Mouse (Mus musculus): ENCODE measurements around the gene Tspan15. TPM values are rescaled to one million over a fixed set of nuclear protein-coding genes. Genes with fewer than 3 reads are reported as not detected.

Tspan15 gene
- total RNA-seq (2021), result 10 to 100 TPM; 17.9 to 18.9 TPM
- long read RNA-seq, experiment 1, transcript Tspan15-201 (8 exons, 3,638 nt), result major isoform, 48 of 54 reads
- long read RNA-seq, experiment 1, partial matches to known transcripts, result 0 of 54 reads
- long read RNA-seq, experiment 1, other reads (novel, unspliced or antisense), result 6 of 54 reads
- long read RNA-seq, experiment 2, transcript Tspan15-201 (8 exons, 3,638 nt), result major isoform, 74 of 83 reads
- long read RNA-seq, experiment 2, partial matches to known transcripts, result 1 of 83 reads
- long read RNA-seq, experiment 2, other reads (novel, unspliced or antisense), result 6 of 83 reads

DNA sequence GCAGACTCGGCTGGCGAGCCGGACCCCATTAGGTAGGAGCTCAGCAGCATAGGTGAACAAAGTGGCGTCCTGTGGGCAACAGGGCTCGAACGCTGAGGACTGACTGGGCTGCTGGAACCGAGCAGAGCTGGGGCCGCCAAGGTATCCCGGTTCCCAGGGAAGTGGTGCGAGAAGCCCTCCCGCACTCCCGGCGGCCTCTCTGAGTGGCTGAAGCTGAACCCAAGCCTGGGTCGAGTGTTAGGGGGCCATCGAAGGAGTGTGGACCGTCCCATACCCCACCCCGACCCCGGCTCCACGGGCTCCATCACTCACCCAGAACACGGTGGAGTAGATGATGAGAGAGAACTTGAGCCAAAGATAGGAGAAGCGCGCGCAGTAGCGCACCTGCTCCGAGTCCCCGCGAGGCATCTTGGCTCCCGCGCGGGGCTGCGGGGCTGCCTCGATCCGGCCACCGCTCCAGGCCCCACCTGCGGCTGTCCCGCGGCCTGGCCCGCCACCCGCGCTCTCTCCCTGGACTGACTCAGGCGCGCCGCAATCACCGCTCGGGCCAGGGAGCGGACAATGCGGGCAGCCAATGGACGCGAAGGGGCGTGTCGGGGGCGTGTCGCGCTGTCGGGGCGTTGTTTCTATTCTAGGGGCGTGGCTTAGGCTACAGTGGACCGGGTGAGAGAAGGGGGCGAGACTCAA lies at the start of gene Tspan15:
TSS of gene Tspan15 (minus strand) at position 544 of the 687 bp plus-strand sequence.
- peak; percentile 95 to 97 for DNase-seq (ENCODE audit: low spot score in 2 of 2)

DNA sequence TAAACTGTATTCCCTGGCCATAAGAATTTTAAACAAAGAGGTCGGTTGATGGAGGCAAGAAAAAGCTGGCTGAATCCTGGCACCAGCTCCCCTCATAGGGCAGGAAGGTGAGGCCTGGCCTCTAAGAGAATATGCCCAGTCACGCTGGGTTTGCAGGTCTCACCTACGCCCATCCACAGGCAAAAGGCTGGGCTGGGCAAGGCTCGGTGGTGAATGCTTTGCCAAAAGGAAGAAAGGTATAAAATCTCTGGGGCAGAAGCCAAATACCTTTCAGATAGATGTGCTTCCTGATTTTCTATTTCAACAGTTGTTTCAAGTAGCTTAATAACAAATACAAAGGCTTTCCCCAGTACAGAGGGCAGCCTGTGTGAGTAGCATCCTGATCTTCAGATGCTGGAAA lies 48.6 kb upstream of the Tspan15 start:
- DNase-seq (ENCODE audit: low spot score in 2 of 2), result no peak

- no peak for DNase-seq (ENCODE audit: low spot score in 2 of 2)
These were observed 48.0 kb upstream of the Tspan15 start for GRCm38 (mm10) chr10:62279066-62279465.

DNA sequence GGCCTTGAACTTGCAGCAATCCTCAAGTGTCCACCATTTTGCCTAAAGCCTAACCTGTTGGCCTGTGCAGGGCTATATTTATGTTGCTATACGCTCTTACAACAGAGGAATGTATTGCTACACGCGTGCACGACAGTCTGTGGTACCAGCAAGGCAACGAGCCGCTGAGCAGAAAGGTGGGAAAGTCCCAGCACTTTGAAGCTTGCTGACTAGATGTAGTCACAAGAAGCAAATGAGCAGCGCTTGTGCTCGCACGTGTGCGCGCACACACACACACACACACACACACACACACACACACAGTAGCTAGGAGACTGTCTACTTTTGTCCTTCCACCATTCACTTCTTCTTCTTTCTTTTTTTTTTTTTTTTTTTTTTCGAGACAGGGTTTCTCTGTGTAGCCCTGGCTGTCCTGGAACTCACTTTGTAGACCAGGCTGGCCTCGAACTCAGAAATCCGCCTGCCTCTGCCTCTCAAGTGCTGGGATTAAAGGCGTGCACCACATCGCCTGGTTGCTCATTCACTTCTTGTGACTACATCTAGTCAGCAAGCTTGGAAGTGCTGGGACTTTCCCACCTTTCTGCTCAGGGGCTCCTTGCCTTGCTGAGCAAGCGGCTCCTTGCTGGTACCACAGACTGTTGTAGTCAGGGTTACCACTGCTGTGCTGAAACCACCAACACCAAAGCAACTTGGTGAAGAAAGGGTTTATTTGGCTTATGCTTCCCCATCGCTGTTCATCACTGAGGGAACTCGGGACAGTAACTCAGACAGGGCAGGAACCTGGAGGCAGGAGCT lies 46.6 kb upstream of the Tspan15 start:
- no peak for DNase-seq (ENCODE audit: low spot score in 2 of 2)

- DNase-seq (ENCODE audit: low spot score in 2 of 2), result peak; percentile 86 to 94
These were observed 44.2 kb upstream of the Tspan15 start for GRCm38 (mm10) chr10:62275235-62275634.

- DNase-seq (ENCODE audit: low spot score in 2 of 2), result no peak
These were observed 38.2 kb upstream of the Tspan15 start for GRCm38 (mm10) chr10:62269278-62269677.

- no peak for DNase-seq (ENCODE audit: low spot score in 2 of 2)
These were observed 33.2 kb upstream of the Tspan15 start for GRCm38 (mm10) chr10:62264299-62264698.

GRCm38 (mm10) chr10:62261115-62261886 lies 30.2 kb upstream of the Tspan15 start:
- peak; percentile 46 to 62 for DNase-seq (ENCODE audit: low spot score in 2 of 2)

DNA sequence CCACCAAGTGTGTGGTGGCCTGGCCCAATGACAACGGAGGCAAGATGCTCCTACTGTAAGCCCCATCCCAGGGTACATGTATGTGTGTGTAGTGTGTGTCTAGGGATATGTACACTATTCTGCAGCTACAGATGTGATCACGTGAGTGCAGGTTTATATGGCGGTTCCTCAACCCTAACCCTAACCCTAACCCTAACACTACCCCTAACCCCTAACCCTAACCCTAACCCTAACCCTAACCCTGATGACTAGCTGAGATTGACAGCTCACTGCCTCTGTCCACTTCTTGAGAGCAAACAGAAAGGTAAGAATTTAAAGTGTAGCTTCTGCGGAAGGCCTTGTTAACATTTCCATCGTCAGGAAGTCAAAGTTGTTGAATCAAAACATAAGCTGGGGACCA lies 27.2 kb upstream of the Tspan15 start:
- no peak for DNase-seq (ENCODE audit: low spot score in 2 of 2)

DNA sequence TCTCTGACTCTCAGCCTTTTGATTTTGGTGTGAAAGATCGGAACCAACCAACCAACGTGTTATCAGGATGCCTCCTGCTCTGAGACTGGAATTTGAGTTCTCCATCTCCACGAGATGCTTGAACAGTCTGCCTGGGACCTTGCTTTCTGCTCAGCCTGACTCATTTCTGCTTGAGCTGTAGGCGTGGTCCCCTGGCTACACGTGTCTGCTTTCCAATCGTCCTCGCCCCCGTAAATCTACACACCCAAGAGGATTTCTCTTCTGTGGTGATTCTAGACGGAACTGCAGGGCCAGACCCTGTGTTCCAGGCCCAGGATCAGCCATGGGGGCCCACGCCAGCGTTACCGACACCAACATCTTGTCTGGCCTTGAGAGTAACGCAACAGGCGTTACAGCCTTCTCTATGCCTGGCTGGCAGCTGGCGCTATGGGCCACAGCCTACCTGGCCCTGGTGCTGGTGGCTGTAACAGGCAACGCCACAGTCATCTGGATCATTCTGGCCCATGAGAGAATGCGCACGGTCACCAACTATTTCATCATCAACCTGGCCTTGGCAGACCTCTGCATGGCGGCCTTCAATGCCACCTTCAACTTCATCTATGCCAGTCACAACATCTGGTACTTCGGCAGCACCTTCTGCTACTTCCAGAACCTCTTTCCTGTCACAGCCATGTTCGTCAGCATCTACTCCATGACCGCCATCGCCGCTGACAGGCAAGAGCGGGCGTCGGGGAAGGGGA lies 21.6 kb upstream of the Tspan15 start:
- DNase-seq (ENCODE audit: low spot score in 2 of 2), result peak in 1 of 2 experiments; percentile 44

GRCm38 (mm10) chr10:62252000-62252488 lies 21.0 kb upstream of the Tspan15 start, which contains the start of gene Tacr2:
TSS of gene Tacr2 (plus strand) at chr10:62252438.
- DNase-seq (ENCODE audit: low spot score in 2 of 2), result peak; percentile 40 to 54

- no peak for DNase-seq (ENCODE audit: low spot score in 2 of 2)
These were observed 16.8 kb upstream of the Tspan15 start for GRCm38 (mm10) chr10:62247815-62248214.

GRCm38 (mm10) chr10:62247156-62247555 lies 16.1 kb upstream of the Tspan15 start:
- no peak for DNase-seq (ENCODE audit: low spot score in 2 of 2)

DNA sequence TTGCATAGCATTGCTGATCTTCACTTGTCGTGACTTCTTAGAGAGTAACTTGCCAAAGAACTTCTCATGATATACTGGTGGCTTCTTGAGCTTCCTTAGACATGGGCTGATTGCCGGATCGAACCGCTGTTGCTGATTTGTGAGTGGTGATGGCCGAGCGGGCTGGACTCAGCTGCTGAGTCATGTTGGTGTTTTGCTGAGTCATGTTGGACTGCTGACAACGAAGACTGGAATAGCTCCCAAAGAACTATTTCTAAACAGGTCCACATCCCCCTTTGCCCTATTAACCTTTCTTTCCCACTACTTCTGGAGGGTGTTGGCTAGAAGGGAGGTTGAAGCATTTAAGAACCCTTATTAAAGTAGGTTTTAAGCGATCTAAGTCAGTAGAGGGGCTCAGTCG lies 13.0 kb upstream of the Tspan15 start:
- no peak for DNase-seq (ENCODE audit: low spot score in 2 of 2)

GRCm38 (mm10) chr10:62242896-62243295 lies 11.8 kb upstream of the Tspan15 start:
- DNase-seq (ENCODE audit: low spot score in 2 of 2), result peak; percentile 57 to 62

DNA sequence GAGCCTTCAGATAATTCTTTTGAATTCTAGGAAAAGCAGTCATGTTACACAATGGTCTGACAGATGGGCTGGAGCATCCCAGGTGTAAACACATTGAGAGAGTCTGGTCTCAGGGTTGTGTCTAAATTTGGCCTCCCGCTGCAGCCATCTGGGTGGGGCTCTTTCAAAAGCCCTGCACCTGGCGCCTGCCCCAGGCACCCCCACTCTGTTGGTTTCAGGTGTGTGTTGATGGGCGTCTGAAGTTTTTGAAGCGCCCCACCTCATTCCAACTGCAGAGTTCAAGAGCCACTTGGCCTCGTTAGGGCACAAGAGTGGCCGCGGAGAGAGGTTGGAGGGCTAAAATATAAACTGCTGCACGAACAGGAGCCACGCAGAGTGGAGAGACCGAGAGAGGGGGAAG lies 11.3 kb upstream of the Tspan15 start:
- no peak for DNase-seq (ENCODE audit: low spot score in 2 of 2)

- no peak for DNase-seq (ENCODE audit: low spot score in 2 of 2)
These were observed 8.2 kb upstream of the Tspan15 start for GRCm38 (mm10) chr10:62239270-62239669.

GRCm38 (mm10) chr10:62238688-62239087 lies 7.6 kb upstream of the Tspan15 start:
- DNase-seq (ENCODE audit: low spot score in 2 of 2), result no peak

- no peak for DNase-seq (ENCODE audit: low spot score in 2 of 2)
These were observed 6.2 kb upstream of the Tspan15 start for GRCm38 (mm10) chr10:62237205-62237604.

- no peak for DNase-seq (ENCODE audit: low spot score in 2 of 2)
These were observed 5.1 kb upstream of the Tspan15 start for GRCm38 (mm10) chr10:62236165-62236564.
